8 mouse cellular contexts compared by ENCODE assay signal in the genomic region with DNA sequence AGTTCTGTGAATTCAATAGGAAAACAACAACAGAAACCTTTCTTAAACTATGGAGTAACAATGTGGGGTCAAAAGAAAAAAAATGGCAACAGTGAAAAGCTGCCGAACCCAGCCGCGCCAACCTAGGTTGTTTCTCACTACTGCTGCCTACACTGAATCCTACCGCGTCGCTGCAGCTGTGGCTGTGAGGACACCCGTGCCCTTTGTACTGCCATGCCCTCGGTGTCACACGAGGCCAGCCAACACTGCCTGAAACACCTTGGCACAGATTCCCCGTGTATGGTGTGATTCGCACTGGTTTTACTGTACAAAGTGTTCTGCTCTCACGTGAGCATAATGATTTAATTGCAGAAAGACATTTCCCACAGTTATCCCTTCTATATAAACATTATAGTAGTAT. TPM values are rescaled to one million over a fixed set of nuclear protein-coding genes. Genes with fewer than 3 reads are reported as not detected.
DNase-seq lines count a peak whose midpoint lies in the region; ATAC-seq lines count a peak whose summit lies in the region.

No protein-coding gene starts in this region.

- no peak for ATAC-seq in intestine, embryonic 14.5 days (replicated peaks; ENCODE audit: low FRiP score, low TSS enrichment, low read depth)
- ATAC-seq in liver, embryonic 15.5 days (ENCODE audit: insufficient read depth) = no peak
- ATAC-seq in neural tube, embryonic 14.5 days (ENCODE audit: low read depth) = no peak

- peaks cover 12% of the 10 kb centered on the region for H3K4me1 ChIP-seq in intestine, embryonic 14.5 days (replicated peaks; ENCODE audit: control insufficient read depth, insufficient read depth, low read length)
- peaks cover 28% of the 10 kb centered on the region for H3K4me1 ChIP-seq in liver, embryonic 15.5 days (replicated peaks)
- peaks cover 16% of the 10 kb centered on the region for H3K4me1 ChIP-seq in neural tube, embryonic 14.5 days (ENCODE audit: control insufficient read depth, insufficient read depth, low read length)

- DNase-seq in left cerebral cortex, postnatal 36 days (ENCODE audit: low spot score in 2 of 2) = peak; percentile 21 to 22
- no peak for DNase-seq in left cerebral cortex, adult 9 months (ENCODE audit: low spot score in 2 of 2)
- DNase-seq in cerebellum, adult 9-10 months = peak; percentile 41
- peak; percentile 14 to 24 for DNase-seq in gastrocnemius, adult 8-10 months (ENCODE audit: low spot score in 2 of 2)
- DNase-seq in intestine, embryonic 14.5 days (ENCODE audit: low spot score) = peak; percentile 57
- no peak for DNase-seq in urinary bladder, postnatal 4 days (ENCODE audit: low spot score in 2 of 2)

- no peaks in the 10 kb centered on the region for H3K27me3 ChIP-seq in intestine, embryonic 14.5 days (replicated peaks; ENCODE audit: control insufficient read depth, insufficient read depth, low read length)
- no peaks in the 10 kb centered on the region for H3K27me3 ChIP-seq in liver, embryonic 15.5 days
- no peaks in the 10 kb centered on the region for H3K27me3 ChIP-seq in neural tube, embryonic 14.5 days (ENCODE audit: control insufficient read depth, insufficient read depth, low read length)

- 21% methylated on average over 12 of the region's 12 CpGs for WGBS in intestine, embryonic 14.5 days
- WGBS in liver, embryonic 15.5 days (ENCODE audit: insufficient replicate concordance) = 24% methylated on average over 12 of the region's 12 CpGs
- WGBS in neural tube, embryonic 14.5 days = 13% methylated on average over 12 of the region's 12 CpGs

- H3K4me3 ChIP-seq in intestine, embryonic 14.5 days (ENCODE audit: low read depth, low read length) = peak overlapping the region; percentile 84
- H3K4me3 ChIP-seq in liver, embryonic 15.5 days (replicated peaks) = peak overlapping the region; percentile 89
- H3K4me3 ChIP-seq in neural tube, embryonic 14.5 days (ENCODE audit: low read depth, low read length) = peak overlapping the region; percentile 90

- intact Hi-C loops in left cerebral cortex, postnatal 36 days (cut with DNase I) = no loop called here

- H3K36me3 ChIP-seq in intestine, embryonic 14.5 days (ENCODE audit: control insufficient read depth, insufficient read depth, low read length) = peaks cover 28% of the 10 kb centered on the region
- H3K36me3 ChIP-seq in liver, embryonic 15.5 days (replicated peaks) = peaks cover 15% of the 10 kb centered on the region; the same call in 1 of the 2 replicates
- peaks cover 15% of the 10 kb centered on the region for H3K36me3 ChIP-seq in neural tube, embryonic 14.5 days (ENCODE audit: control insufficient read depth, insufficient read depth, low read length)

- H3K4me2 ChIP-seq in intestine, embryonic 14.5 days (ENCODE audit: low read length) = peak overlapping the region; percentile 83
- peak overlapping the region; percentile 94 for H3K4me2 ChIP-seq in liver, embryonic 15.5 days
- H3K4me2 ChIP-seq in neural tube, embryonic 14.5 days (ENCODE audit: low read depth, low read length) = peak overlapping the region; percentile 80

- H3K9ac ChIP-seq in intestine, embryonic 14.5 days (ENCODE audit: low read length) = peak overlapping the region; percentile 11; the same call in 1 of the 2 replicates
- H3K9ac ChIP-seq in liver, embryonic 15.5 days = peak overlapping the region; percentile 80; the same call in 1 of the 2 replicates
- 0 out of 2 replicates have a peak overlapping the region, but pooled peaks have one; percentile 39 for H3K9ac ChIP-seq in neural tube, embryonic 14.5 days (replicated peaks; ENCODE audit: low read depth, low read length)

- H3K9me3 ChIP-seq in intestine, embryonic 14.5 days (ENCODE audit: control insufficient read depth, low read length) = no peaks in the 10 kb centered on the region
- no peaks in the 10 kb centered on the region for H3K9me3 ChIP-seq in liver, embryonic 15.5 days (replicated peaks)
- no peaks in the 10 kb centered on the region for H3K9me3 ChIP-seq in neural tube, embryonic 14.5 days (ENCODE audit: control insufficient read depth, low read length)

- H3K27ac ChIP-seq in intestine, embryonic 14.5 days (ENCODE audit: low read depth) = no peak overlapping the region
- no peak overlapping the region for H3K27ac ChIP-seq in liver, embryonic 15.5 days (replicated peaks)
- H3K27ac ChIP-seq in neural tube, embryonic 14.5 days (ENCODE audit: low read depth, low read length) = no peak overlapping the region

RNA-seq across cellular contexts. Expression of gene Dlat, which starts 0.9 kb away (rescaled TPM):
- total RNA-seq in left cerebral cortex, postnatal 36 days (2021) = 100 to 1,000 TPM; 116 to 117 TPM
- total RNA-seq in gastrocnemius, adult 8-10 months (2022) = 100 to 1,000 TPM; 159 to 224 (median 179) TPM
- polyA plus RNA-seq in intestine, embryonic 14.5 days (2014; fragmentation: Nextera tagmentation; extraction: Ambion mirVana) = 52.9 and 60.9 TPM in 2 replicates
- polyA plus RNA-seq in liver, embryonic 15.5 days (2015; fragmentation: Nextera tagmentation; extraction: Ambion mirVana) = 23.2 and 24.6 TPM in 2 replicates
- polyA plus RNA-seq in neural tube, embryonic 14.5 days (2014; fragmentation: Nextera tagmentation; extraction: Ambion mirVana) = 65.1 and 67.2 TPM in 2 replicates

RNA-seq across cellular contexts. Expression of gene Nkapd1, which starts 43.2 kb away (rescaled TPM):
- 10 to 100 TPM; 23.0 to 25.3 TPM for total RNA-seq in left cerebral cortex, postnatal 36 days (2021)
- total RNA-seq in gastrocnemius, adult 8-10 months (2022) = 10 to 100 TPM; 10.2 to 12.4 (median 11.1) TPM
- polyA plus RNA-seq in intestine, embryonic 14.5 days (2014; fragmentation: Nextera tagmentation; extraction: Ambion mirVana) = 20.7 and 24.7 TPM in 2 replicates
- 5.6 and 7.0 TPM in 2 replicates for polyA plus RNA-seq in liver, embryonic 15.5 days (2015; fragmentation: Nextera tagmentation; extraction: Ambion mirVana)
- polyA plus RNA-seq in neural tube, embryonic 14.5 days (2014; fragmentation: Nextera tagmentation; extraction: Ambion mirVana) = 21.9 and 24.5 TPM in 2 replicates

RNA-seq across cellular contexts. Expression of gene Pih1d2, which starts 43.3 kb away (rescaled TPM):
- 1 to 10 TPM; 3.1 to 3.7 TPM for total RNA-seq in left cerebral cortex, postnatal 36 days (2021)
- under 1 TPM in 2 of 4 experiments, not detected in 2; 0.27 to 0.80 TPM for total RNA-seq in gastrocnemius, adult 8-10 months (2022)
- 2.3 and 3.8 TPM in 2 replicates for polyA plus RNA-seq in intestine, embryonic 14.5 days (2014; fragmentation: Nextera tagmentation; extraction: Ambion mirVana)
- 0.75 and 1.0 TPM in 2 replicates for polyA plus RNA-seq in liver, embryonic 15.5 days (2015; fragmentation: Nextera tagmentation; extraction: Ambion mirVana)
- polyA plus RNA-seq in neural tube, embryonic 14.5 days (2014; fragmentation: Nextera tagmentation; extraction: Ambion mirVana) = 4.4 and 5.5 TPM in 2 replicates

RNA-seq across cellular contexts. Expression of gene Timm8b, which starts 56.7 kb away (rescaled TPM):
- total RNA-seq in left cerebral cortex, postnatal 36 days (2021) = 100 to 1,000 TPM; 218 to 255 TPM
- 100 to 1,000 TPM; 197 to 232 (median 214) TPM for total RNA-seq in gastrocnemius, adult 8-10 months (2022)
- polyA plus RNA-seq in intestine, embryonic 14.5 days (2014; fragmentation: Nextera tagmentation; extraction: Ambion mirVana) = 297 and 341 TPM in 2 replicates
- polyA plus RNA-seq in liver, embryonic 15.5 days (2015; fragmentation: Nextera tagmentation; extraction: Ambion mirVana) = 130 and 158 TPM in 2 replicates
- 375 and 448 TPM in 2 replicates for polyA plus RNA-seq in neural tube, embryonic 14.5 days (2014; fragmentation: Nextera tagmentation; extraction: Ambion mirVana)

RNA-seq across cellular contexts. Expression of gene Sdhd, which starts 56.8 kb away (rescaled TPM):
- 100 to 1,000 TPM; 105 to 110 TPM for total RNA-seq in left cerebral cortex, postnatal 36 days (2021)
- 100 to 1,000 TPM; 290 to 337 (median 311) TPM for total RNA-seq in gastrocnemius, adult 8-10 months (2022)
- polyA plus RNA-seq in intestine, embryonic 14.5 days (2014; fragmentation: Nextera tagmentation; extraction: Ambion mirVana) = 407 and 414 TPM in 2 replicates
- 296 and 323 TPM in 2 replicates for polyA plus RNA-seq in liver, embryonic 15.5 days (2015; fragmentation: Nextera tagmentation; extraction: Ambion mirVana)
- 257 and 294 TPM in 2 replicates for polyA plus RNA-seq in neural tube, embryonic 14.5 days (2014; fragmentation: Nextera tagmentation; extraction: Ambion mirVana)

Comparison
In these comparisons a context has a peak if more than half of its experiments do, and no peak if none do; other contexts are left out.
1. DNase-seq: peak in left cerebral cortex, postnatal 36 days (2 of 2), cerebellum, adult 9-10 months (single experiment), gastrocnemius, adult 8-10 months (2 of 2) and intestine, embryonic 14.5 days (single experiment); none in left cerebral cortex, adult 9 months (0 of 2) and urinary bladder, postnatal 4 days (0 of 2).
2. H3K9ac ChIP-seq: peak in every context shown above with its lines; median percentile 80 in liver, embryonic 15.5 days; 39 in neural tube, embryonic 14.5 days; 11 in intestine, embryonic 14.5 days.
3. Peak in every context shown above with its lines, with median percentiles within 50 percentile points of each other: H3K4me2 ChIP-seq and H3K4me3 ChIP-seq.